Mouse (Mus musculus): Measurements from ENCODE around the gene Zfp467.
A peak's percentile ranks its signal among the peaks of the same experiment; 100 is the strongest.

Zfp467 gene

GRCm38 (mm10) chr6:48409726-48410343 is 35.8 kb downstream of the Zfp467 start:
- DNase-seq: no peak

- DNase-seq: no peak
Measured at GRCm38 (mm10) chr6:48404071-48404470, 41.6 kb downstream of the Zfp467 start.

GRCm38 (mm10) chr6:48399906-48400305 is 45.7 kb downstream of the Zfp467 start:
- DNase-seq: no peak

- DNase-seq: peak in 1 of 2 experiments; percentile 42
Measured at GRCm38 (mm10) chr6:48397336-48397735, 48.3 kb downstream of the Zfp467 start.

- DNase-seq: no peak
Measured at GRCm38 (mm10) chr6:48396686-48397085, 48.9 kb downstream of the Zfp467 start.

GRCm38 (mm10) chr6:48396008-48396595 is 49.5 kb downstream of the Zfp467 start:
- peak in 1 of 2 experiments; percentile 15 for DNase-seq

GRCm38 (mm10) chr6:48395105-48396007 is 50.3 kb downstream of the Zfp467 start, which contains the start of gene Krba1:
Gene Krba1 (plus strand): TSS chr6:48395586.
- DNase-seq: peak; percentile 89 to 90

- no peak for DNase-seq
Measured at GRCm38 (mm10) chr6:48393811-48394210, 51.8 kb downstream of the Zfp467 start.

GRCm38 (mm10) chr6:48388221-48388620 is 57.4 kb downstream of the Zfp467 start:
- DNase-seq: no peak

Data from lung, adult 18-20 months (tissue).